Mouse (Mus musculus) thymus, postnatal 4 days (tissue): Measurements from ENCODE around the gene Brap.

Experiments used
- DNase-seq: peaks from one replicate; pipeline ENCODE4 v3.0.0; 2021

Brap gene

GRCm38 (mm10) chr5:121720888-121721585 lies 60.7 kb downstream of the Brap start:
- peak; percentile 27 for DNase-seq

GRCm38 (mm10) chr5:121721841-121722240 lies 61.5 kb downstream of the Brap start:
- DNase-seq, result no peak

- DNase-seq, result no peak
These were observed 64.3 kb downstream of the Brap start for GRCm38 (mm10) chr5:121724678-121725077.

GRCm38 (mm10) chr5:121730057-121730456 lies 69.7 kb downstream of the Brap start:
- no peak for DNase-seq

DNA sequence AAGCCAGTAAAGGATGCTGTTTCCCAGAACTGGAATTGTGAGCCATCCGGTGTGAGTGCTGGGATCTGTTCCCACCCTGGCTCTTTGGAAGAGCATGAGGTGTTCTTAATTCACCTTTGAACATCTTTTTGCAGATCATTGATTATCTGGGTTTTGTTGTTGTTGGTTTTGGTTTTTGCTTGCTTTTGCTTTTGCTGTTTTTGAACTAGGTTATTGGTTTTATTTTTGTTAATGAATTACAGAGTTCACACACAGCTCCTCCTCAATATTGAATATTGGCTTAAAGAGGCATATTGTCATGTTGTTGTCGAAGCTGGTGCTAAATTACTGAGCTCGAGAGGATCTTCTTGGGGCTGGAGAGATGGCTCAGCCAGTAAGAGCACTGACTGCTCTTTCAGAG lies 76.3 kb downstream of the Brap start:
- no peak for DNase-seq
